Mouse (Mus musculus) bone marrow, adult 2 months (tissue): ENCODE results near the gene Ccdc32.

Experiments
- CTCF ChIP-seq: fragments of 200-500 bp; IDR thresholded peaks from 2 replicates; pipeline ENCODE4 v1.5.1; 2011; ENCODE audit warnings: low read length, control low read depth; ENCODE audit not compliant: control insufficient read depth, insufficient read depth
- POLR2A ChIP-seq: fragments of 200-500 bp; IDR thresholded peaks from 2 replicates; pipeline ENCODE4 v1.6.1; 2011; ENCODE audit warnings: low read depth, mild to moderate bottlenecking, control low read depth, low read length, borderline replicate concordance; ENCODE audit not compliant: control insufficient read depth

- TF ChIP-seq CTCF: no peak
- TF ChIP-seq POLR2A: no peak
Observed at GRCm38 (mm10) chr2:118995919-118996797, 33.0 kb downstream of the Ccdc32 start.
